Mouse (Mus musculus): ENCODE results near the gene Zfp618. TPM values are rescaled to one million over a fixed set of nuclear protein-coding genes. Genes with fewer than 3 reads are reported as not detected.

The Zfp618 gene
- polyA plus RNA-seq (2015; fragmentation: Nextera tagmentation; extraction: Ambion mirVana): 6.9 and 14.6 TPM in 2 replicates

DNA sequence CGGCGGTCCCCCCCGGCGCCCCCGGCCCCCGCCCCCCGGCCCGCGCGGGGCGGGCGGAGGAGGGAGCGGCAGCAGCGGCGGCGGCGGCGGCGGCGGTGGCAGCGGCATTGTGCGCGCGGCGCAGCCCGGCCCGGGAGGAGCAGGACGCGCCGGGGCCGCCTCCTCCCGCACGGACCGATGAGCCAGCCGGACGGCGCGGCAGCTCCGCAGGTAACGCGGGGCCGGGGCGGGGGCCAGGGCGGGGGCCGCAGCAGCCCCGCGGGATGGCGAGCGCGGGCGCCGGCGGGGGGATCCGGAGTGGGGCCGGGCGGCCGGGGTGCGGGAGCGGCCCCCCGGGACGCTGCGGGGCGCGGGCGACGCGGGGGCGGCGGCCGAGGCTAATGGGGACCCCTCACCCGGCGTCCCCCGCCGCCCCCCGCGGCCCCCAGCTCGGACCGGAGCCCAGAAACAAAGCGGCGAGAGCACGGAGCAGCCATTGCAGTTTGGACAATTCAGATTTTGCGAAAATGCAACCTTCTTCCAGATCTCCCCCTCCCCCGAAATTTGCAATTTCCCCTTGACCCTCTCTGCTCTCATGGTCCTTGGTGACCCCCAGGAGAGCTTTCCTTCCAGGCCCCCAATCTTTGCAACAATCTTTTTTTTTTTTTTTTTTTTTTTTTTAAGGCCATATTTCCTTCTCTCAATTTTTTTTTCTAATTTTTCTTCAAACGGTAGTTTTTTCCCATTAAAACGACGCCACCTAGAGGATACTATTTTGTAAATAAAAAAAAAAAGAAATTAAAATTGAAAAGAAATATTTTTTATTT lies at the start of gene Zfp618:
Gene Zfp618 (plus strand): TSS at position 77 of the 806 bp plus-strand sequence.

DNA sequence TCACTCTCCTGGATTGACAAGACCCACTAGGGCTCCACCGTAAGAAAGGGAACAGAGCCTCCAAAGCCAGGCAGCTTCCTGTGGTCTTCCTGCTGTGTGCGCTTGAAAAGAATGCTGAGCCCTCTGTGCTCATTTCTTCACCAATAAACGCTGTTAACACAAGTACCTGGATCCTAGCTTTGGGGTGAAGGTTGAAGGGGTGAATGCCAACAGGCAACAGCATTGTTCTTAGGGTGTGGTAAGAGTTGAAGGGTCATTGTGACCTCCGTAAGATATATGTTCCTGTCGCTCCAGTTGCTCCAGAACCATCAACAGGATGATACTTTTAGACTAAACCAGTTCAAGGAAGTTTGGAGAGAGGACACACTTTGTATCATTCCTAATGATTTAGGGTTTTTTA lies 189.3 kb downstream of the Zfp618 start, which contains the start of gene Ambp:
Gene Ambp (minus strand): TSS at position 101 of the 400 bp plus-strand sequence.

DNA sequence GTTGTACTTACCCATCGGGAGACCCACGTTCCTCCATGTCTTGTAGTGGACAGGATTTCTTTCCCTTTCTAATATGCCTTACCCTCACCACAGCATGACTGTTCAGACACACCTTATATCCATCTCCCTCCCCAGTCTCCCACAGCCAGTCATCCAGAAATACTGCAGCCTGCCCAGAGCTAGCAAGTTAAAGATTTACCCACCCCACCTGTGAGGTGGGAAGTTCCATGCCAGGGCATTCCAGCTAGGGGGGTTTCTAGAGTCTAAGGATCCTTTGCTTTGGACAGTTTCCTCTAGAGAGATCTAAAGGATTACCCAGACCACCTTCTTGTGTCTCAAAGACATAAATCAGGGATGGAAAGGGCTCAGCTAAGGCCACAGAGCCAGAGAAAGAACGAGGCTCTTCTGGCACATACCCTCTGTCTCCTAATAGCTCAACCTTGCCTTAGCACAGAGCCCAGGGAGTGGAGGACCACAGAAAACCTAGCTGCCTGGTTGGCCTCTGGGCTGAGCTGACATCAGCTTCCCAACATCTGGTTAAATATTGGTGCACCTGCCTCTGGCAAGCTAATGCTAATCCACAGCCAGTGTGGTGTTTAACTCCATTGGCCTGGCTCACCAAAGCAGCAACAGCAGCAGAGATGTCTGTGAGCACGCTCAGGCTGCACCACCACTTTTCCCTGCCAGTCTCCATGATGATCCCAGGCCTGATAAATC lies 206.8 kb downstream of the Zfp618 start, which contains the start of gene Kif12:
Gene Kif12 (minus strand): TSS at position 163 of the 717 bp plus-strand sequence.

Other genes with a start within 250 kb of the Zfp618 start
- 43.0 and 62.1 TPM in 2 replicates for gene Ambp, start 189.2 kb downstream of the Zfp618 start, polyA plus RNA-seq (2015; fragmentation: Nextera tagmentation; extraction: Ambion mirVana)
- gene Kif12, start 206.6 kb downstream of the Zfp618 start, polyA plus RNA-seq (2015; fragmentation: Nextera tagmentation; extraction: Ambion mirVana): 0.90 and 2.0 TPM in 2 replicates
- gene Col27a1, start 248.4 kb downstream of the Zfp618 start, polyA plus RNA-seq (2015; fragmentation: Nextera tagmentation; extraction: Ambion mirVana): 3.8 and 5.2 TPM in 2 replicates

Data from adrenal gland, postnatal 0 days (tissue).